Mouse (Mus musculus) bone marrow, adult 2 months (tissue): ENCODE data around the gene Bloc1s3.

Experiments used
- CTCF ChIP-seq: fragments of 200-500 bp; IDR thresholded peaks from 2 replicates; pipeline ENCODE4 v1.5.1; 2011; ENCODE audit warnings: low read length, control low read depth; ENCODE audit not compliant: control insufficient read depth, insufficient read depth
- POLR2A ChIP-seq: fragments of 200-500 bp; IDR thresholded peaks from 2 replicates; pipeline ENCODE4 v1.6.1; 2011; ENCODE audit warnings: low read depth, mild to moderate bottlenecking, control low read depth, low read length, borderline replicate concordance; ENCODE audit not compliant: control insufficient read depth

GRCm38 (mm10) chr7:19542155-19542691 is 34.1 kb upstream of the Bloc1s3 start:
- TF ChIP-seq CTCF (no peak), POLR2A (no peak)
